Mouse (Mus musculus) megakaryocyte-erythroid progenitor cell, adult 5-6 weeks (primary cell): ENCODE measurements around the gene Cacna2d2. TPM values are rescaled to one million over a fixed set of nuclear protein-coding genes. Genes with fewer than 3 reads are reported as not detected.

Experiments used
- ATAC-seq: replicated peaks from 2 replicates; pipeline ENCODE4 v1.8.0; 2016; ENCODE audit warnings: mild to moderate bottlenecking, inconsistent platforms; ENCODE audit not compliant: severe bottlenecking, poor library complexity, low FRiP score, low TSS enrichment
- total RNA-seq, 2 experiments: library from RNA; stranded (forward) in 1 of 2; stranded (reverse) in 1 of 2; fragments of 200-1000, 215-1000 nt in 1 of 2; fragments of >200 nt in 1 of 2; fragmentation: Nextera tagmentation in 1 of 2; gene quantifications; 2 replicates each; pipeline ENCODE4 v1.2.3; 2014 to 2017

Gene Cacna2d2
- total RNA-seq, 2 experiments from 2014 or later = not detected

DNA sequence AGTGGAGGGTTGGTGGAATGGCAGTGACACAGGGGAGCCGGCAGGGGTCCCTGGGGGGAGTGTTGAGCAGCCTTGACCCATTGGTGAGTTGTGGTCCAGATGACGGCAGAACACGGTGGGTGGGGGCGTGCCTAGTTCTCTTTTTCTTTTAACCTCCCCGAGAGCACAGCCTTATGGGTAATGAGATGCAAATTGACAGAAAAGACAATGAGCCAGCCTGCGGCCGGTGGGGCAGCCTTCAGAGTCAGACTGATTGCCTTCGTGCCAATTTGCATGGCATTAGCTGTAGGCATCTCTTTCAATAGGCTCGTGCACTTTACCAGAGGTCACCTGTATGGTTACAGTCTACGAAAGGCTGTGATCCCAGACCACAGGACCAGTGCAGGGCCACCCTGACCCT is 86.7 kb downstream of the Cacna2d2 start:
- no peak for ATAC-seq

- peak; percentile 27; the same call in 1 of the 2 replicates for ATAC-seq
Observed at GRCm38 (mm10) chr9:107486507-107487225, 87.3 kb downstream of the Cacna2d2 start.

DNA sequence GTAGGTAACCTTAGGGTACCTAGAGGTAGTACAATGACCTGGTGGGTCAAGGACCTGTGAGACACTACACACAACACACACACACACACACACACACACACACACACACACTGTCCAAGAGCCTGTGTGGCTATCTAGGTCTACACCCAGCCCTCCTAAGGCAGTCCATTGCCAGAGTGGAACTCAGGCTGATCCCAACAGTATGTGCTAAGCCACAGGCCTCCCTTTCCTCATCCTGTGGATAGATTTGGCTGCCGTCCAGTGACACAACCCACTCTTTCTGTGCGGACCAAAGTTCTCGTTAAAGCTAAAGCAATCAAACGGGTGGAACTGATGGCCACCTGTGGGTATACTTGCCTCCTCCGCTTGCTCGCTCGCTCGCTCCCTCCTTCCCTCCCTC is 90.7 kb downstream of the Cacna2d2 start:
- ATAC-seq = no peak

GRCm38 (mm10) chr9:107490625-107491024 is 91.2 kb downstream of the Cacna2d2 start:
- no peak for ATAC-seq

DNA sequence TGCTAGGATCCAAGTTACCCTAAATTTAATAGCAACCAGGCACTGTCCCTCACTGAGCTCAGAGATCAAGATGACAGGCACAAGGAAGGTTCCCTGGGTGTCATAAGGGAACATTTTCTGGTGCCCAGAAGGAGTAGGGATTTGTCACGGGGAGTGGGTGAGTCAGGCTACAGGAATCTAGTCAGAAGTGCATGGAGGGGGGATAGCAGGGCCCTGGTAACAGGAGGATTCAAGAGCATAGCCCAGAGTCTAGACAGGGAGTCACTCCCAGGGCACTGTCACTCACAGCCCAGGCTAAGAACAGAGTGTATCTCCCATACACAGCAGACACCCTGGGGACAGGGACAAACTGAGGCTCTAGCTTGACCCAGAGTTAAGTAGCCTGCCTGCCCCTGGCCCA is 94.1 kb downstream of the Cacna2d2 start:
- no peak for ATAC-seq

DNA sequence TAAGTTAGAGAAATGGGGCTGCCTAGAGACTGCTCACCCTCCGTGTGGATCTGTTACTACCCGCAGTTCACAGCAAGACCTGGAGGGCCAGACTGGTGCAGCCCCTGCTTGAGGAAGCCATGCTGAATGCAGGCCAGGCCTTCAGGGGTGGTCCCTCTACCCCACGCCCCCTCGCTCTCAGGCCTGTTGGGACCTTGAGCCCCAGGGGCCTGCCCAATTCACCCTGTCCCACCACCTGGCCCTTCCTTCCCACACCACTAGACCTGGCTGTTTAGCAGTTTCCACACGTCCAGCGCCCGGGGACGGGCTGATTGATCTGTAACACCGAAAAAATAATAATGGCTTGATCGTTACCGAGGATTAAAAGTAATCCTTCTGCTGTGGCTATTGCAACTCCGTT is 94.8 kb downstream of the Cacna2d2 start:
- no peak for ATAC-seq

GRCm38 (mm10) chr9:107496359-107496758 is 96.9 kb downstream of the Cacna2d2 start:
- no peak for ATAC-seq

- no peak for ATAC-seq
Observed at GRCm38 (mm10) chr9:107500708-107501286, 101.4 kb downstream of the Cacna2d2 start.

DNA sequence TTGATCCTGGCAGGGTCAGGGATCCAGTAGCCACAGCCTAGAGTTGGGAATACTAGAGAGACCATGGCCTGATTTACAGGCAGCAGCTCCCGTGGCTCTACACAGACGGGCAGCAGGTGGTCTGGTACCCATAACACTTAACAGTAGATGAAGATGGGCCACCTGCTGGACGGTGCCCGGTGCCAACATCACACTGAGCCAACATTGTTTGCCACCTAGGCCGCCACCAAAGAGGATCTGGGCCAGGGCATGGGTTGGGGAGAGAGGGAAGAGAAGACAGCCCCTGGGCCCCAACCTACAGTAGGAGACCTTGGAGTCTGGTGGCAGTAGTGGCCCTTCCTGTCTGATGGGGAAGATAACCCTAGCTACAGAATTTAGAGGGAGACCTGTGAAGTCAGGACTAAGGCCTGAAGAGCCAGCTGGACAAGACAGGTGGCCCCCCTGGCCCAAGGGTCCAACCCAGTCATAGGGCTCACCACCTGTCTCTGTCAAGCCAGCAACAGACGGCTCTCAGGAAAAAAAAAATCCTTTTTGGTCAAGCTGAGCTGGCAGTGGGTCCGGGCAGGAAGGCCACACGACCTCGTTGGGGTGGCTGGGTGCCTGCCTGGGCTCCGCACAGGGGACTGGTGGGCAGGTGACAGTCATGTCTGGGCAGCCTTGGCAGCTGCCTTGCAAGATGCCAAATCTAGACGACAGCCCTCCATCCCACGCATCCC is 102.9 kb downstream of the Cacna2d2 start:
- no peak for ATAC-seq

GRCm38 (mm10) chr9:107504662-107505537 is 105.5 kb downstream of the Cacna2d2 start:
- ATAC-seq = no peak

GRCm38 (mm10) chr9:107508266-107508665 is 108.9 kb downstream of the Cacna2d2 start:
- ATAC-seq = no peak

- ATAC-seq = no peak
Observed at GRCm38 (mm10) chr9:107510384-107511100, 111.1 kb downstream of the Cacna2d2 start.

DNA sequence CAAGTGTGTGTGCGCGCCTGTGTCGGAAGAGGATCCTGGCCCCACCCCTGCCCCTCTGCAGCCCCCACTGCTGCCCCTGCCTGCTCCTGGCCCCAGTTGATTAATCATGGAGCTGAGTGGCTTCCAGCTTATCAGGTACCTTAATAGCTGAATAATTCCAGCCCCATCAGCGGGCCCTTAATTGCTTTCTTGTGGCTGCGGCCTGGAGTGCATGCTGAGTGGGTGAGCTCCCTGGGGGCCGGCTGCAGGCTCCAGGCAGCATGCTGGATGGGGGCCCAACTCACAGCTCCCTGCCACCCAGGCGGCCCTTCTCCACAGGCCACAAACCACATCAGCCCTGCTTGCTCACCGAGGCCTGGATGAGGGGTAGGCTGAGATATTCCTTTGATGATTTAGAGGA is 112.0 kb downstream of the Cacna2d2 start:
- no peak for ATAC-seq

DNA sequence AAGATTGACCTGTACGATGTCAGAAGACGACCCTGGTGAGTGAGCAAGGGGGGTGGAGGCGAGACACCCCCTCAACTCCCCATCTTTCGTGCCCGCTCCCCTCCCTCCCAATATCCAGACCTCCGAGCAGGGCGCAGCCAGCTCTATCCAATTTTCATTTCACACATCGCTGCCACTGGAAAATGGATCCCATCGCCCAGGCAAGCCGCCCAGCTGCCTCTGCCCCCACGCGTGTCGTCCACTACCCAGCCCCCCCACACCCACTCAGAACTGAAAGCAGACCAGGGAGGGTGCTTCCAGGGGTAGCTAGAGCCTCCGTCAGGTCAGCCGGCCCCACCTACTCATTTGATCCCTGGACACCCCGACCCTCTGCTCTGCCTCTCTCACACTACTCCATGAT is 112.9 kb downstream of the Cacna2d2 start:
- no peak for ATAC-seq

GRCm38 (mm10) chr9:107514303-107514955 is 115.0 kb downstream of the Cacna2d2 start:
- peak; percentile 72 for ATAC-seq

GRCm38 (mm10) chr9:107520331-107520730 is 120.9 kb downstream of the Cacna2d2 start:
- ATAC-seq = no peak

GRCm38 (mm10) chr9:107521190-107521589 is 121.8 kb downstream of the Cacna2d2 start:
- no peak for ATAC-seq

GRCm38 (mm10) chr9:107521711-107522399 is 122.4 kb downstream of the Cacna2d2 start:
- 0 out of 2 replicates have a peak, but pooled peaks have one; percentile 11 for ATAC-seq
